Mouse (Mus musculus) testis, adult 2 months (tissue): ENCODE data around the gene Gcm1. TPM values are rescaled to one million over a fixed set of nuclear protein-coding genes. Genes with fewer than 3 reads are reported as not detected.

Experiments used
- H3K27ac ChIP-seq: fragments of 200-500 bp; 2 replicates; pipeline ENCODE4 v1.5.1; 2012; ENCODE audit warnings: low read depth, low read length; ENCODE audit not compliant: control insufficient read depth, insufficient read depth
- H3K27me3 ChIP-seq: fragments of 200-500 bp; 2 replicates; pipeline ENCODE4 v1.6.1; 2012; ENCODE audit warnings: mild to moderate bottlenecking, low read length, moderate library complexity; ENCODE audit not compliant: control insufficient read depth, insufficient read depth
- H3K36me3 ChIP-seq: fragments of 200-500 bp; 2 replicates; pipeline ENCODE4 v1.6.1; 2012; ENCODE audit warnings: mild to moderate bottlenecking, low read length; ENCODE audit not compliant: control insufficient read depth, insufficient read depth
- H3K4me1 ChIP-seq: fragments of 200-500 bp; 2 replicates; pipeline ENCODE4 v1.6.1; 2012; ENCODE audit warnings: low read length; ENCODE audit not compliant: control insufficient read depth, insufficient read depth
- H3K4me3 ChIP-seq: fragments of 200-500 bp; 2 replicates; pipeline ENCODE4 v1.5.1; 2012; ENCODE audit warnings: low read depth, mild to moderate bottlenecking, low read length, moderate library complexity, mixed read lengths; ENCODE audit not compliant: control insufficient read depth
- CTCF ChIP-seq: fragments of 200-500 bp; IDR thresholded peaks from 2 replicates; pipeline ENCODE4 v1.5.1; 2012; ENCODE audit warnings: low read depth, mild to moderate bottlenecking, inconsistent platforms, low read length, moderate library complexity; ENCODE audit not compliant: control insufficient read depth, insufficient read depth, insufficient replicate concordance
- POLR2A ChIP-seq: fragments of 200-500 bp; IDR thresholded peaks from 2 replicates; pipeline ENCODE4 v1.6.1; 2012; ENCODE audit warnings: low read depth, mild to moderate bottlenecking, inconsistent platforms, low read length, moderate library complexity; ENCODE audit not compliant: control insufficient read depth
- polyA plus RNA-seq: library from polyadenylated mRNA; depleted of rRNA; stranded (reverse); fragments of >200 nt; gene quantifications from 2 replicates; pipeline ENCODE4 v1.2.3, GENCODE M21; 2012; rRNA removed

The Gcm1 gene
- polyA plus RNA-seq, 1 experiment: not detected

GRCm38 (mm10) chr9:78108796-78109239 lies 57.1 kb downstream of the Gcm1 start, which contains the start of the genes Fbxo9 and Ick:
Gene Fbxo9 (minus strand): TSS chr9:78109065.
Gene Ick (plus strand): TSS chr9:78109192.
- H3K36me3 ChIP-seq: peaks cover 2% of the 10 kb centered on the region; the same call in 1 of the 2 replicates
- peaks cover 8% of the 10 kb centered on the region for H3K4me1 ChIP-seq
- peak within 1 kb of the TSS; percentile 90 for H3K27ac ChIP-seq
- TF ChIP-seq POLR2A: no peak; the same call in 1 of the 2 replicates
- TF ChIP-seq CTCF: no peak
- no peaks in the 10 kb centered on the region for H3K27me3 ChIP-seq
- H3K4me3 ChIP-seq: peak within 1 kb of the TSS; percentile 87

GRCm38 (mm10) chr9:78109656-78110055 lies 57.9 kb downstream of the Gcm1 start:
- TF ChIP-seq POLR2A: no peak
- TF ChIP-seq CTCF: no peak
- no peak overlapping the region; the same call in 1 of the 2 replicates for H3K4me3 ChIP-seq
- H3K27me3 ChIP-seq: no peaks in the 10 kb centered on the region
- H3K36me3 ChIP-seq: no peaks in the 10 kb centered on the region
- H3K4me1 ChIP-seq: peaks cover 8% of the 10 kb centered on the region
- no peak overlapping the region for H3K27ac ChIP-seq

GRCm38 (mm10) chr9:78111456-78111855 lies 59.7 kb downstream of the Gcm1 start:
- Histone ChIP-seq H3K4me1 (peaks cover 8% of the 10 kb centered on the region), H3K27ac (no peak overlapping the region), H3K4me3 (no peak overlapping the region), H3K36me3 (no peaks in the 10 kb centered on the region), H3K27me3 (no peaks in the 10 kb centered on the region)
- no peak for TF ChIP-seq CTCF
- no peak for TF ChIP-seq POLR2A

GRCm38 (mm10) chr9:78112770-78113537 lies 61.2 kb downstream of the Gcm1 start:
- Histone ChIP-seq H3K4me1 (peaks cover 2% of the 10 kb centered on the region), H3K4me3 (peak overlapping the region; percentile 93), H3K27me3 (no peaks in the 10 kb centered on the region), H3K36me3 (no peaks in the 10 kb centered on the region), H3K27ac (peak overlapping the region; percentile 64)
- TF ChIP-seq CTCF: peak; percentile 76
- TF ChIP-seq POLR2A: no peak

GRCm38 (mm10) chr9:78113538-78113885 lies 61.8 kb downstream of the Gcm1 start:
- TF ChIP-seq POLR2A (no peak), CTCF (no peak)
- H3K27ac ChIP-seq: peak overlapping the region; percentile 64

More at GRCm38 (mm10) chr9:78113538-78113885, 61.8 kb downstream of the Gcm1 start:
- H3K4me3 ChIP-seq: peak overlapping the region; percentile 93
- H3K27me3 ChIP-seq: no peaks in the 10 kb centered on the region
- peaks cover 2% of the 10 kb centered on the region for H3K4me1 ChIP-seq
- no peaks in the 10 kb centered on the region for H3K36me3 ChIP-seq

Other genes with a start within 250 kb of the Gcm1 start
- 54.1 and 74.7 TPM in 2 replicates for gene Elovl5, start 134.6 kb upstream of the Gcm1 start, polyA plus RNA-seq
- gene Fbxo9, start 57.1 kb downstream of the Gcm1 start, polyA plus RNA-seq: 46.1 and 48.8 TPM in 2 replicates
- gene Ick, start 57.3 kb downstream of the Gcm1 start, polyA plus RNA-seq: 8.4 and 10.2 TPM in 2 replicates
- gene Gsta4, start 130.8 kb downstream of the Gcm1 start, polyA plus RNA-seq: 29.3 and 38.7 TPM in 2 replicates
- gene Gsta1, start 178.7 kb downstream of the Gcm1 start, polyA plus RNA-seq: 0.18 TPM in 1 of 2 replicates, not detected in the other
- not detected in 2 replicates for gene Gm3776, start 205.2 kb downstream of the Gcm1 start, polyA plus RNA-seq
- gene Gm10639, start 238.0 kb downstream of the Gcm1 start, polyA plus RNA-seq: not detected in 2 replicates